Mouse (Mus musculus) mouse trophoblast stem cell (cell line): ENCODE measurements around the gene Gabbr2.

ENCODE experiments used
- in situ Hi-C, 2 experiments: fragments of 300-500 bp; cut with MseI, MboI; formaldehyde crosslinking; loops; 2 replicates in 1 of 2; 3 replicates in 1 of 2; pipeline ENCODE4 v1.15.1; 2025

The Gabbr2 gene

DNA sequence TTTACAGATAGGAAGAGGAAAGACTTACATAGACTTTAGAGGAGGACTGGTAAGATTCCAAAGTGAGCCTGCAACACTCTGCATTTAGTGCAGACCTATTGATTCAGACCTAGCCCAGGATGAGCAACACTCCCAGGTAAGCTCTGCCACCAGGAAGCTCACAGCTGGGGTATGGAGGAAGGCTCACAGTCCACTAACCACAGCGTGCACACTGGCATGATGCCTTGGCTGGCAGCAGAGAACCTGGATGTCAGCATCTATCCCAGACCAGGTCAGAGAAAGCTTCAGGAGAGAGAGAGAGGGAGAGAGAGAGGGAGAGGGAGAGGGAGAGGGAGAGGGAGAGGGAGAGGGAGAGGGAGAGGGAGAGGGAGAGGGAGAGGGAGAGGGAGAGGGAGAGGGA lies 231.8 kb downstream of the Gabbr2 start:
- in situ Hi-C loops, result no loop called here

GRCm38 (mm10) chr4:46758340-46759041 lies 233.2 kb downstream of the Gabbr2 start:
- in situ Hi-C loops, result no loop called here

- in situ Hi-C loops, result no loop called here
Observed at GRCm38 (mm10) chr4:46754407-46755194, 237.1 kb downstream of the Gabbr2 start.

- in situ Hi-C loops, result no loop called here
Observed at GRCm38 (mm10) chr4:46752306-46752705, 239.4 kb downstream of the Gabbr2 start.

GRCm38 (mm10) chr4:46749015-46749414 lies 242.7 kb downstream of the Gabbr2 start:
- in situ Hi-C loops, result no loop called here

- in situ Hi-C loops, result no loop called here
Observed at GRCm38 (mm10) chr4:46747007-46747746, 244.5 kb downstream of the Gabbr2 start.

DNA sequence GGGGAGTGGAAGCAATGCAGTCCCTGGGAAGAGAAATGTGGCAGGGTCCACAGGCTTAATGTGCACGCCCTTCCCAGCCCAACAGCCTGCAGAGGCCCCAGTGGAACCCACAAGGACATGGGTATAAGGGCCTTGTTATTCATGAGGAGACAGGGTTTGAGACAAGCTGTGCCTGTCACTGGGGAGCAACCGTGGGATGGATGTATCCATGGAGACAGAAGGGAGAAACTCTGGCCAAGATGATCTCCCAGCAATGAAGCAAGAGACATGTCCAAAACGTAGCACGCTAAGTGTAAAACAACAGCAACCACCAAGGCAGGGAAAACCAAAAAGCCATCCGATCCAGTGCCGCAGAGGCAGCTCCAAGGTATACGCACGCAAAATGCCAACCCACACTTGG lies 246.1 kb downstream of the Gabbr2 start:
- in situ Hi-C loops, result no loop called here

GRCm38 (mm10) chr4:46744583-46745155 lies 247.0 kb downstream of the Gabbr2 start:
- in situ Hi-C loops, result no loop called here

GRCm38 (mm10) chr4:46742601-46743000 lies 249.1 kb downstream of the Gabbr2 start:
- in situ Hi-C loops, result no loop called here

GRCm38 (mm10) chr4:46736910-46737511 lies 254.7 kb downstream of the Gabbr2 start:
- in situ Hi-C loops, result no loop called here

GRCm38 (mm10) chr4:46734906-46735305 lies 256.8 kb downstream of the Gabbr2 start:
- in situ Hi-C loops, result no loop called here

GRCm38 (mm10) chr4:46731590-46731989 lies 260.1 kb downstream of the Gabbr2 start:
- in situ Hi-C loops, result no loop called here

GRCm38 (mm10) chr4:46729306-46730042 lies 262.2 kb downstream of the Gabbr2 start:
- in situ Hi-C loops, result no loop called here

DNA sequence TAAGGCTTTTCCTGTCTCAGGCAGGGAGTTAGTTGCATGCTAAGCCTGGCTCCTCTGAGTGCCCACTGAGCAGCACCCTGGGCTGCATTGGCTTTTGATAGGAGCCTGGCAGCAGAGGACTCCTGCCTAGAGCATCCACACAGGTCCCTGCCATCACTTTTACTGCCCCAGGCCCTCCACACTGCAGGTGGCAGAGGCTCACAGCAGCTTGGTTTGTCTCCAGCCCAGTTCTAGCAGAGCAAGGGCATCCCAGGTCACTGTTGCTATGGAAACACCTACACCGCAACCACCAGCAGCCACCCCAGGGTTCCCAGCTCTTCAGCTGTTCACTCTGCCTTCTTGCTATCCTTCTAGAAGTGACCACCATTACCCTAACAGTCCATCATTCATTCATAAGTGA lies 263.4 kb downstream of the Gabbr2 start:
- in situ Hi-C loops, result no loop called here

DNA sequence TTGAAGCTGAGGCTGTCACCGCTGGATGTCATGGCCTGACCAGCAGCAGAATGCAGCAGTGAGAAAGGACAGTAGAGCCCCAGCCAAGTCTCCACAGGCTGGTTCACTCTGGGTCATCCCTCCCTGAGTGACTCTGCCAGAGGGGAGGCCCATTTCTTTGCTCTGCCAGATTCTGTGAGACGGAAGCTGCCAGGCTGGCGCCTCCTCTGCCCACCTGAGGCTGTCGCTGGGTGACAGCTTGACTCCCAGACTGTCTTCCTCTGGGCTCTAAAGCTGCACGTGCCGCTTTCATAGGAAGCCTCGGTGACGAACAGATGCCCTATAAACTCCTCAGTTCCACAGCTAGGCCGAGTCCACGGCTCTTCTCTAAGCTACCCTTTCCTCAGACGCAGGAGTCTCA lies 264.5 kb downstream of the Gabbr2 start:
- in situ Hi-C loops, result no loop called here

GRCm38 (mm10) chr4:46720821-46721557 lies 270.7 kb downstream of the Gabbr2 start:
- in situ Hi-C loops, result no loop called here

- in situ Hi-C loops, result no loop called here
Observed at GRCm38 (mm10) chr4:46720070-46720469, 271.6 kb downstream of the Gabbr2 start.

DNA sequence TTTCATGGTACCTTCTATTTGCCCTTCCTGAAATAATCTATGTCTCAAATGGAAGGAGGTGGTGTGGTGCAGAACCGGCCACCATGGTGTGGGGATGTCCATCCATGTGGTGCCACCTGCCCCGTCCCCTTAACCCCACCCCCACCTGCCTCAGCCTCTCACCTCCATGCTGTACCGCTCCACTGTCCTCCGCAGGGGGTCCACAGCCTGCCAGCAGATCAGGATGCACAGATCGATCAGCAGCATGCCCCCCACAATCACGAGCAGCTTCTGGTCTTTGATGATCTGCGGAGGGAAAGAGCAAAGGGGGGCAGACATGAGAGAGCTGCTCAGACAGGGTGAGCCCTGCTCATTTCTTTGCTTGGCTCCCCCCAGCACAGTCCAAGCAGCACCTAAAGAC lies 273.0 kb downstream of the Gabbr2 start:
- in situ Hi-C loops, result no loop called here

DNA sequence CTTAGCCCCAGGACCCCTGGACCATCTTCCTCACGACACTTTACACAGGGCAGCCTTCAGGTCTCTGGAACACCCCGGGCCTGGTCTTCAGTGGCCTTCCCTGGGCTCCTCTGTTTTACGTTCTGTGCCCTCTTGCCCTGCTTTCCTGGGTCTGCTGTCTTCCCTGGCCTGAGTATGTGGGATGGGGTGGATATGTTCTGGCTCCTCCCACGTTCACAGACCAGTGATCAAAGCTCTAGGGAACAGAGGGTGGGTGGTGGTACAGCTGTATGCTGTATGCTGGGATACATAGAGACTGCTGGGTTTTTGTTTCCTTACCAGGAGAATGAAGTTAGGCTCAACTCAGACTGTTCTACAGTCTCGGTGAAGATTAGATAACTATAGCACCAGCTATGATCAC lies 274.5 kb downstream of the Gabbr2 start:
- in situ Hi-C loops, result no loop called here

DNA sequence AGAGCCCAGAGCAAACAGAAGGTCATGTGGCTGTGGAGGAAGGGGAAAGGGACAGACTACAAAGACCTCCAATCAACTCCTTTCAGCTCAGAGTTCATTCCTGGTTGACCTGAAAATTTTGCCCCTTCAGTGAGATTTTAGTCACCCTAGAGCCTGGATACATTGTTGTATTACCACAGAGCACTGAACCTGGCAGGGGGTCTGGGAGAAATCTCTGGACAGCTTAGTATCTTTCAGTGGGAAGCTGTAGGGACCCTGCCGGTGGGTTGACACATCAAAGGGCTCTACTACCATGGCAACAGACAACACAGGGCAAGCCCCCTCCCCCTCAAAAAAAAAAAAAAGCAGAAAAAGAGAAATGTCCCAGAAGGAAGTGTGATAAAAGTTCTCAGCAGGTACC lies 275.3 kb downstream of the Gabbr2 start:
- in situ Hi-C loops, result no loop called here
